Mouse (Mus musculus): ENCODE data around the gene Fbln5. TPM values are rescaled to one million over a fixed set of nuclear protein-coding genes. Genes with fewer than 3 reads are reported as not detected.

The Fbln5 gene
- total RNA-seq, 2 experiments from 2014 or later, result 47.8 to 56.1 TPM

DNA sequence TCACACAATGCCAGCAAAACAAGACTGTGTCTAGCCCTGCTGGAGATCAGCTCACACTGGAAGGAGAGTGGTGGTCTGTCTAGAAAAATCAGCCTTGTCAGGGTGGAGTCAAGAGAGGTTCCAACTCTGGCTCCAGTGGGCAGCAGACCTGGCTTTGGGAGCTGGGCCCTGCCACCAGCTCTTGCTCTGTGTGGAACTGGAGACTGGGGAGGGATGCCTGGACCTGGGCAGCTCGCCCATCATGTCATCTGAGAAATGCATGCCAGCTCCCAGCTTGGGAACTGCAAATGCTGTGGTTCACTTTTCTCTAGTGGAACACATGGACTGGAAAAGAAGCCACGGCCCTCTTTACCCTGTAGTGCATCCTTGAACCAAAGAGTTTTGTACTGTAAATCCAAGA lies 8.3 kb downstream of the Fbln5 start:
- DNase-seq, result peak; percentile 62

DNA sequence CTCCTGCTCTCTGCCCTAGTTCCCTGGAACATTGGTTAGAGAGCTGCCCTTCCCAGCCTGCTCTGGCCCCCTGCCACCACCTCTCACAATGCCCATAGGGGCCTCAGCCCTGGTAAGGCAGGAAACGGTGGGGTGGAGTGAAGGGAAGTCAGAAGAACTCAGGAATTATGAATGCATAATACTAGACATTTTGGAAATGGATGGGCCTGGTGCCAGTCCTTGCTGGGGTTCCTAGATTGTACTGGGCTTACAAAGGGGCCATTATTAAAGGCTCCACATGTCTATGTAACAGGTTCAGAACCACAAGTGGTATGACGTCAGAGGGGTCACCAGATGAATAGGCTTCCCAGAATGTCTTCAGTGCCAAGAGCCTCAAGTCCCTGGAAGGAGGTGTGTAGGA lies 11.5 kb downstream of the Fbln5 start:
- DNase-seq, result peak; percentile 19

DNA sequence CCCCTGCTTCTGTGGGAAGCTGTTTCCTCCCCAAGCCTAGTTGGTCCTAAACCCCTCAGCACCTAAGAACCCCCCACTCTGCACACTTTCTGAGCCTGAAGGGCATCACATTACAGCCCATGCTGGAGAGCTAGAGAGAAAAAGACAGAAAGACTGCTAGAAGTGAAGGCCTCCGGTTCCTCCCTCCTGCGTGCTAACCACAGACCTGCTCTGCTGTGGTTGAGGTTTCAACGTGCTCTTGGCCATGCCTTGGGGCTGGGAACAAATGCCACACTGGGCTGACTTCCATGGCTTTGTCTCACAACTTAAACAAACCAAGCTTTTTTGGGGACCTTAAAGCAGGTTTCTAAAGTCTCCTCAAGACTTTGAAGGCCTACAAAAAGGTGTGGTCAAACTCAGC lies 16.4 kb downstream of the Fbln5 start:
- no peak for DNase-seq

DNA sequence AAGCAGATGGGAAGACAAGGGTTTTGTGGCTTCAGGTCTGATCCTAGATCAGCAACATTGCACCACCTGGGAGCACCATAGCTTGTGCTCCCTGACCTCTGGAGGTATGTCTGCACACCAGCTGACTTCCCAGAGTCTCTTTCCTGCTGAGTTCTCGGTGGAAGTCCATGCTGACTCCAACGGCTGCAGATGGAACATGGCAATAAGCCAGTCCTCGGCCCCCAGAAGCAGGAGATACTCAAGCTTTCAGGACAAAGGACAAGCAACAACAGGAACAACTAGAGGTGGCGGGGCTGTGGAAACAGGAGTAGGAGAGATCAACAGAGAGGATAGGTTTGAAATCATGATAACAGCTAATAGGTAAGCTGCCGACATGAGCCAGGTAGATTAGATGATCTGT lies 17.1 kb downstream of the Fbln5 start:
- DNase-seq, result no peak

DNA sequence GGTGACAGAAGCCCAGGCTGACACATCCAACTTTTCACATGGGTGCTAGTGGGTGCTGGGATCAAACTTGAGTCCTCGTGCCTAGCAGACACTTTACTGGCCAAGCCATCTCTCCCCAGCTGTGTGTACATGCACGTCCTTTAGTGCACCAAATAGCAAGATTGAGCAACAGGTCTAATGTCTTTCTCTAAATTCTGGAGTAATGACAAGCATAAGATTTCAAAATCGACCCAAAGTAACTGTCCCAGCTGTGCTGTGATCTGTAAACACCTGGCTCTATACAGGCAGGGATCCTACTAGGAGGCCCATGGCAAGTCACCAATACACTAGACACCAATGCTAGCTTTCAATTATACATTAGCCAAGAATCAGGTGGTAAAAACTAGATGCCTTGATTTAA lies 17.8 kb downstream of the Fbln5 start:
- DNase-seq, result no peak

DNA sequence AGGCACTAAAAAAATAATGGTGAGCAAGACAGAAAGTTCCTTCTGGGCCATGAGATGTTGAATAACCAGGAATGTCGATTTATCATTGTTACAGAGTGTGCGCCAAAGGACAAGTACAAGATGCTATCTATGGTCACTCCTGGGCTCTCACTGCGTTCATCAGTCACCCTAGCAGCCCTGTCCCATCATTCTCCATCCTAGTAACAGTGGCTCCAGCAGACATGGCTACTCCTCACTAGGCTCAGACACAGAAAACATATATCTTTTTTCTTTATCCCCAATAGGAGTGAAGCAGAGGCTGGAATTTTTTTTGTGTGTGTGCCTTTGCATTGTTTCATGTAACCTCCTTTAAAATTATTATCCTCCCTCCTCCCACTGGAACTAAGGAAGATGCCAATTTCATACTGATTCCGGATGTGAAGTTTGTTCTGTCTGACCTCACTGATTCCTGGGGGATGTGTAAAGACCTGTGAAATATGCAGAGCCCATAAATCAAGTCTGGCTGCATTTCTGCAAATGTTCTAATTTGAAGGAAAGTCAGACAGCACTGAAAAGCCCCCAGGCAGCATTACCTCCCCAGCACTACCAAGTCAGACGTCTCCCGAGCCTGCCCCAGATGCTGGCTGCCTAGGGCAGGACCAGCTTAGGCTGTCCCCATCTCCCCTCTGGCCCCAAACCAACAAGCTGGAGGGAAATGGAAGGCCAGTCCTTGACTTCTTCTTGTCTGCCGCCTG lies 20.5 kb downstream of the Fbln5 start:
- DNase-seq, result no peak

DNA sequence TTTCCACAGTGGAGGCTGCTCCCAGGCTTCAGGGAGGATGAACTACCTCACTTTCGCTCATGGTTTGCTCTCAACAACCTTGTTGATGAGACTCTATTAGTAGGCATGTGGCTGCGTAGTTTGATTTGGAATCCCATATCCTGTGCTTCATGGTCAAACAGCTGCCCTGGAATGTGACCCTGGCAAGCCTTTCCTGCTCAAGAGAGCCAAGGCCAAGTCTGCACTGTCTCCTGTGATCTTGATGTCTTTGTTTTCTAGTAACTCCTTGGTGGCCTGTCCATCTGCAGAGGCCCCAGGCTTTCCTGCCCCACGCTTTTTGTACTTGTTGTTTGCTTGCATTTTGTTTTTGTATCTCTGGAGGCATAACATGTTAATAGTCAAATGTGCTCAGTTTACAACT lies 24.4 kb downstream of the Fbln5 start:
- DNase-seq, result peak; percentile 24

DNA sequence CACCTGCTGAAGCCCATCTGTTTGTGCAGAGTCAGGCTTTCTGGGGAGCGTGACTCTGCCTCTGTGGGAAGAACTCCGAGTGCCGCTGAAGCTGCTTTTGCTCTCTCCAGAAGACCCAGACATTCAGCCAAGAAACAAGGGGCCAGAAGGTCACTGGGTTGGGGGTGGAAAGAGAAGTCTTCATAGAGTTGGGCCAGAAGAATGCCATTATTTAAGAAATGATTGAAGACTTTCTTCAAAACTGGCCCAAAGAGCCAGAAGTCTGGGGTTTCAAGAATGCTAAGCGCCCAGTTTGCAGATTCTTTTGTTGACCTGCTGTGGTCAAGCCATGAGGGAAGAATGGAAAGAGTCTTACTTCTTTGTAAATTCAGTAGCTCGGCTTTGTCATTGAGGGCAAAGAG lies 25.6 kb downstream of the Fbln5 start:
- no peak for DNase-seq

DNA sequence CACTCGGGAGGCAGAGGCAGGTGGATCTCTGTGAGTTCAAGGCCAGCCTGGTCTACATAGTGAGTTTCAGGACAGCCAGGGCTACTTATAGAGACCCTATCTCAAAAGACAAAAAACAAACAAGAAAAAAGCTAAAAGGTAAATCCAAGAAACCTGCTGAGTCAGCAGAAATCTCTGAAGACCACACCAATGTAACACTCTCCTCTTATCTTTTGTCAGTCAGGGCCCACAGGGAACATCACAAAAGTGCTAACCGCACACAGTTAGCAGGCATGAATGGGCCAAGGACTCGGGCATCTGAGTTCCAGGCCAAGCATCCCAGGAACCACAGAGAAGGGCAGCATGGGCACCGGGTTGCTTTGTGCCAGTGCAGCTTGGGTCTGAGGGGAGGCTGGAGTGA lies 26.2 kb downstream of the Fbln5 start:
- no peak for DNase-seq

DNA sequence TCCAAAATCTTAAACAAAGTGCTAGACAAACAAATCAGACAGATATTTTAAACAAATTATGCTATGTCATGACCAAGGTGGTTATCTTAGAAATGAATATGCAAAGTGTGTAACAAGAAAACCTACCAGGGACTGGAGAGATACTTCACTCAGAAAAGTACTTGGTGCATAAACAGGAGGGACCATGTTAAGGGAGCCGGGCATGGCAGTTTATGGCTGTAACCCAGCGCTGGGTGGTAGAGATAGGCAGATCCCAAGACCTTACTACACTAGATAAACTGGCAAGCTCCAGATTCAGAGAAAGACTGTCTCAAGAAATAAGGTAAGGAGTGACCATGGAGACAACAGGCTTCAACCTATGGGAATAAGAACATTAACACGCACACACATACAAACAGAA lies 29.1 kb downstream of the Fbln5 start:
- DNase-seq, result no peak

DNA sequence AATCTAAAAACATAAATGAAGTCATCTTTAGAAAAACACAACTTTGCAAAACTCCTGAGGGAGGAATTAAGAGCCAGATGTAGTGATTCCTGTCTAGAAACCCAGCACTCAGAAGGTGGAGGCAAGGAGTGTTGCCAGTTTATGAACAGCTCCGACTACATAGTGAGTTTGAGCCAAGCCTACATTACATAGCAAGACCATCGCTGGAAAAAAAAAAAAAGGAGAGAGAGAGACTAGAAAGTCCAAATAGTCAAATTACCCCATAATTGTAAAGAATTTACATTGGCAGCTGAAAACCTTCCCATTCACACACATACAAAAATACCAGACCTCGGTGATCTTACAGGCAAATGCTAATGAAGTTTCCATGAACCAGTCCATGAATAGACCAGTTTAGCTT lies 29.6 kb downstream of the Fbln5 start:
- DNase-seq, result no peak

DNA sequence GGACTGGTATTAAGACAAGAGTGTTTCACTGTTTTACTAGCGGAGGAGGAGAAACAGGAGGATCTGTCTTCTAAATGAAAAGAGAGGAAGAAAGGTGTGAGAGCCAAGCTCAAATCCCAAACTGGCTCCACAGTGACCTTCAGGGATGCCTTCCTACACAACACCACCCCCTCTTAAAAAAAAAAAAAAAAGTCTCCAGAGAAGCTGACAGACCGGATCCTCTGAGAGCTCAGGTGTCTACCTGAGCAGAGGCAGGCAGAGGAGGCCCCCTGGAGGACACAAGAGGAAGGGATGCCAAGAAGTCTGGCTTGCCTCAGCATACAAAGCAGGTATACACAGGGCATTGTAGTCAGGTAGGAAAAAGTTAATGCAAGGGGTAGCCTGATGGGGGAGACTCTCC lies 36.1 kb downstream of the Fbln5 start:
- DNase-seq, result no peak

DNA sequence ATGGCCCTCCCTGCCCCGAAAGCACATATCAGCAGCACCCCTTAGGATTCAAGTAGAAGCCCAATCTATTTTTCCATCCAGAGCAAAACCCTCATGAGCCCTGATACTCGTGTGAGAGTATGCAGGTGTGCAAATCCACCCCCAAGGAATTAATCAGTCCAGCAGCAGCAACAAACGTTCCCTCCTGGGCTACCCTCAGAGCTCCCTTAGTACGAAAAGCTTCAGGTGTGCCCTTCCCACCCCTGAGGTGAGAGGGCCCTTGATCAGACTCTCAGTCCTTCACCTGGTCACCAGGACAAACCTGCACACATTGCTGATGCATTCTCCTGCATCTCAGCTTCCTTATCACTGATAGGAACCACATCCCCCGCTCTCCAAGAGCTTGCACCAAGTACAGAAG lies 37.9 kb downstream of the Fbln5 start:
- no peak for DNase-seq

DNA sequence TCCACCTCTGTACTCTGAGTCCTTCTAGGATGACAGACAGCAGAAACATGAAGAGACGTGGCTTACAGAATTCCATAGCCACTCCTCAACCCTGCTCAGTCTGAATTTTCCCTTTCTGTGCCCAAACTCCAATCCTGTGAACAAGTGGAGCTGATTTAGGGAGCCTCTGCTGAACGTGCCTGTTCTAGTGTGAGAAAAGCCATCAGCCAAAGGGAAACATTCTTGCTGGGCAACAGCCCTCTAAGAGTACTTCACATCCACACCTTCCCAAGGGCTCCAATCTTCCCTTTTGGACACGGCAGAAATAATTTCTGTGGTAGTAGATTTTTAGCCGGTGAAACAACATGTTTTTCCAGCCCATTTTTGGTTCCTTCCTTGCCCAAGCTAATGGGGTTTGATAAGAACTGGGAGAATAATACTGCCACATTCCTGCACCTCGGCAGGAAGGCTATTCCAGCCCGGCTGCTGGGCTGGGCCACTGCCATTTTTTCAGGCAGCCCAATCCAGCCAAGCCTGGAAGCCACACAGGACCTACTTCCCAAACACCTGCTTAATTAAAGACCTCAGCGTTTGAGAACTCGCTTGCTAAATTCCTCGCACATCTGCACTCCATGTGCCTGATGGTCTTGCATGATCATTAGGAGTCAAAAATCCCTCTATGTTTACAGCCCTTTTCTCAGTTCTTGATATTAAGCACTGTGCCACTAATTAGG lies 41.1 kb downstream of the Fbln5 start:
- DNase-seq, result peak; percentile 47

DNA sequence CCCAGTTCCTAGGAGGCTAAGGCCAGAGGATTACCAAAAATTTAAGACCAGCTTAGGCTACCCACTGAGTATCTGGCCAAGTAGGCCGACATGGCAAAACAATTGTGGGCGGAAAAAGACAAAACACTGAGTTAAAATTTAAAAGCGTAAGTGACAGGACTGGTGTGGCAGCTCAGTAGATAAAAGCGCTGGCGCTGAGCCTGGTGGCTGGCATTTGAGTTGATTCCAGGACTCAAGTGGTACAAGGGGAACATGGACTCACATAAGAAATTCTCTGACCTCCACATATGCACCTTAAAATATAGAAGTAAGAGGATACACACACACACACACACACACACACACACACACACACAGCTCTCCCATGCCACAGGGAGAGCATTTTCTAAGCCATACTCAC lies 42.5 kb downstream of the Fbln5 start:
- no peak for DNase-seq

DNA sequence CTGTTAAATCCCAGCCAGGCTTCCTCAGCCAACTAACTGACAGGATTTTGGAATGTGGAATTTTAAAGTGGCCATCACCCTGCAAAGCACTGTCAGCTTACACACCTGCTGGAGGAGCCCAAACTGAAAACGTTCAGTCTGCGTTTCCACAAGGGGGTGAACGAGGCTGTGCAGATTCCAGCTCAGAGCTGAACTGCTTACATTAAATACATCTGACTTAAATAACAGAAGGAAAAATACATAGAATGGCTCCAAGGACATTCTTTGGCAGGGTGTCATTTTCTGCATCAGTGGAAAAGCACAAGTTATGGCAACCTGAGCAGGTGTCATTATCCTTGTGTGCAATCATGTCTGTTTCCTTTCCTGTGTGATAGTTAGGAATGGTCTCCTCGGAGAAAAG lies 44.7 kb downstream of the Fbln5 start:
- DNase-seq, result no peak

DNA sequence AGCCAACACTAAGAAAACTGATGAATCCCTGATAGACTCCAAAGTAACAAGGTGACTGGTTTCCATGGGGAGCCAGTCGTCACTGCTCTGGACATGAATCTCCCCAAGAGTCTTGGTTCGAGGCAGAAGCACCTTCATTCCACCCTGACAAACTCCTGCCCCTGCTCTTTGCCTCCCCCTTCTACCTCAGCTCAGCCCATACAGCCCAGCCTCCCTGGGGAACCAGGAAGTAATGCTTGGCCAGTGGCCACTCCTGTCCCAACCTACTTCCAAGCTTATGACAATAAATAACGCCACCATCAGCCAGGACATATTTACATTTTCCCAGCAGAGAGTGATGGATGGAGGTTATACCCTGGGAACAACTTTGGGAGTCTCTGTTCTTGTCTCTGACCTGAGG lies 45.9 kb downstream of the Fbln5 start:
- no peak for DNase-seq

DNA sequence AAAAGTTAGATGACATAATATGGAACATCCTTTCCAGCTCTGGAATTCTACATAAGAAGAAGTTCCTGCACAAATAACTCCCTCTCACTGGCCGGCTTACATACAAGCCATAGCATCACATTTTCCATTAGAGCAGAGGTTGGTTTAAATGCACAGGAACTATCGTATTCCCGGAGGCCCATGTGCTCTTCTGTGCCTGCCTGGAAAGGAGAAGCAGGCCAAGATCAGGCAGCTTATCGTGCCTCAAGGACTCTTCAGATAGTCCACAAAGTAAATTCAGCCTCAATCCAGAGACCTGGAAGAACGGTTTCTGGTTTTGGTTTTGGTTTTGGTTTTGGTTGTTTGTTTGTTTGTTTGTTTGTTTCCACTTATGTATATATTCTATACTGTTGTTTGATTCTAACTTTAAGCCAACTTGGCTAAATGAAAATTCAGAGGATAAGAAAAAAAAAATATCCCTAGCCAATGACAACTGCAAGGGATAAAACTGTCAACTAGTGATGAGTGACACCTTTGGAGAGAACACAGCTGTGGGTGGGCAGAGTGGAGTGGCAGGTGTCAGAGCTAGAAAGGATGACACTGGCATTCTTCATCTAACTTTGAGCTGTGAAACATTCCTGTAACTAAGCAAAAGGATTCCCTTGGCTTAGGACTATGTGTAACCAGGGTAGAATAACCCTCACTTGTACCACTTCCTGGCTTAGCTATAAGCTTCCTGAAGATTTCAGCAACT lies 48.4 kb downstream of the Fbln5 start:
- no peak for DNase-seq

DNA sequence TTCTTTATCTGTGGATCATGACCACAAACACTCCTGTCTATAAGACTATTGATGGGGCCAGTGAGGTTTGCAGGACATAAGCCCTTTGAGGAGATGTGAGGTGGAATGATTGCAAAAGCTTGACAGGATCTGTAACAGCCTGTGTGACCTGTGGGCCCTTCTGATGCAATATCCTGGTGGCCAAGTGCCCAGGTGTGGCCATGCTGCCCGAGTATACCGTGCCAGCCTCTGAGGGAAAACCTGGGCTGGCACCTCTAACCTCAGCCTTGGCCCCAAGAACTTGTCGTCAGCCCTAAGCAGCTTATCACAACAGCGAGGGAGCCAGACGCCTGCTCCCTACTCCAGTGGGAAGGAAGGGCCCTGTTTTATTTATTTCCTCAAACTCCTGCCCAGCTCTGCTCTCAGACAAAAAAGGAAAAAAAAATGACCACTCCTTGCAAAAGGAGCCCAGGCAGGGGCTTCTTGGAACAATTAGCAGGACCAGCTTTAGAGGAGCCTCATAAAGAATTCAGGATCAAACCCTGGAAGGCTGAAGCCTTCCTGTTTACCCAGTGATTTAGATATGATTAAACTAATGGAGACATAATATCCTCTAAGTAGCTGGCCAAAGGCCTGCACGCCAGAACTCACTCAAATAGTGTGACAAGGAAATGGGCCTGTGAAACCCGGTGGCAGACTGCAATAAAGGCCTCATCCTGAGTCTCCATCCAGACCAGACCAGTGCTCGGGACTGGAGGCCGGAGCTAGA lies 51.4 kb downstream of the Fbln5 start:
- DNase-seq, result no peak

DNA sequence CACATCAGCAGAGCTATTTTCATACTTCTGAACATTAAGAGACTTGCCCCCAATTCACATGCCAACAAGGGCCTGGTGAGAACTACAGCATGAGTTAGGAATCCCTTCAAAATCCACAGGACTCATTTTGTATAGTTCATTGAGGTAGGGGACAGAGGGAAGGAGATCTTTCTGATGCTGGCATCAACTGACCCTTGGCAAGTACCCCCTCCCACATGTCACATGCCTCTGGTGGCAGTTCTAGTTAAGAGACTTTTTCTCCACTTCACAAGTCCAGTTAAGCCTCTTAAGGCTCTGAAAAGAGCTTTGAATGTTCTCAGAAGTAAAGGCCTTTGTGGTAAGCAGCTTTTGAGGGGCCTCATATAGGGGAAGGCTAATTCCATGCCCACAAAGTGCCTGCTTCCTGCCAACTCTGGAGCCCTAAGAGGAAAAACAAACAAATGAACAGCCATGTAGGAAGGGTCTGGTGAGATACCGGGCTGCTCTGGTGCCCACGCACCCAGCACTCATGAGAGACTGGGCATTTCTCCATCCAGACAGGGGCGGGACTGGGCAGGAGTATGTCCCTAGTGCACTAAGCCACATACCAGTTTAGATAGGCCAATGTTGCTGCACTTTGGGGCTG lies 52.5 kb downstream of the Fbln5 start:
- no peak for DNase-seq

DNA sequence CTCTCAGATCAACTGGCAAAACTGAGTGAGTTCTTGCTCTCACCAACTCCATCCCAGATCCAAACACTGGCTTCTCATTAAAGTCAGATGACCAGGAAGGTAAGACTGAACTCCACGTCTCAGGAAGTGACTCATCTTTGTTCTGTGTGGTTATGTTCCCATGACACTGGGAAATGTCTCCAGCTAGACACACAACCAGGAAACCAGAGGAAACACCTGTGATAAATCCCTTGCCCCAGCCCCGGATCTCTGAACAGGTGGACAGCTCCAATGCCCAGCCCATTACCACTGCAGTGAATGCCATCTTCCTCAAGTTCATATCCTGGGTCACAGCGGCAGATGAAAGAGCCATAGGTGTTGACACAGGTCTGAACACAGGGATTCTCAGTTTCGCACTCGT lies 54.0 kb downstream of the Fbln5 start:
- DNase-seq, result no peak

DNA sequence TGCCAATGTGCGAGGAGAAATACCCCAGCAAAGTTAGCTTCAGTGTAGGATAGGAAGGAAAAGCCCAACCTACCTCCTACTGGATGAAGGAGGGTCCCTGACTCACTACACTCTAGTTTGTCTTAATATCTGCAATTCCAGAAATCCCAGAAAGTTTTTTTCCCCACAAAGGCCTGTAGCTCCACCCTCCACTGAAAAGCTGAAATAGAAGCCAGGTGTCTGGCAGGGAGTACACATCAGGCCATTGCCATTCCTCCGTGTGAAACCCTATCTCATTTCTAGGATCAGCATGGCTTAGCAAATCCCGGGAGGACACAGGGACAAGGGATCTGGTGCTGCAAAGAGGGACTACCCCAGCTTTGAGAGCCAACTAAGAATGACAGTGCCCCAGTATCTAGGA lies 55.8 kb downstream of the Fbln5 start:
- no peak for DNase-seq
